Mouse (Mus musculus): ENCODE data around the gene Pigr.

Pigr gene

GRCm38 (mm10) chr1:130829906-130830830 lies 3.7 kb downstream of the Pigr start:
- DNase-seq (ENCODE audit: low spot score), result no peak

GRCm38 (mm10) chr1:130832230-130833149 lies 6.0 kb downstream of the Pigr start:
- no peak for DNase-seq (ENCODE audit: low spot score)

- no peak for DNase-seq (ENCODE audit: low spot score)
These were observed 8.9 kb downstream of the Pigr start for GRCm38 (mm10) chr1:130835161-130835936.

- no peak for DNase-seq (ENCODE audit: low spot score)
These were observed 11.8 kb downstream of the Pigr start for GRCm38 (mm10) chr1:130838288-130838687.

GRCm38 (mm10) chr1:130840599-130841379 lies 14.3 kb downstream of the Pigr start:
- DNase-seq (ENCODE audit: low spot score), result no peak

- no peak for DNase-seq (ENCODE audit: low spot score)
These were observed 15.1 kb downstream of the Pigr start for GRCm38 (mm10) chr1:130841621-130842020.

- no peak for DNase-seq (ENCODE audit: low spot score)
These were observed 18.0 kb downstream of the Pigr start for GRCm38 (mm10) chr1:130844516-130844915.

GRCm38 (mm10) chr1:130849530-130850214 lies 23.2 kb downstream of the Pigr start:
- no peak for DNase-seq (ENCODE audit: low spot score)

GRCm38 (mm10) chr1:130850405-130850804 lies 23.9 kb downstream of the Pigr start:
- no peak for DNase-seq (ENCODE audit: low spot score)

- DNase-seq (ENCODE audit: low spot score), result no peak
These were observed 28.3 kb downstream of the Pigr start for GRCm38 (mm10) chr1:130854819-130855218.

GRCm38 (mm10) chr1:130855723-130856122 lies 29.2 kb downstream of the Pigr start:
- no peak for DNase-seq (ENCODE audit: low spot score)

- DNase-seq (ENCODE audit: low spot score), result no peak
These were observed 31.0 kb downstream of the Pigr start for GRCm38 (mm10) chr1:130857456-130857855.

- no peak for DNase-seq (ENCODE audit: low spot score)
These were observed 37.8 kb downstream of the Pigr start for GRCm38 (mm10) chr1:130864238-130864637.

GRCm38 (mm10) chr1:130864741-130865140 lies 38.3 kb downstream of the Pigr start:
- no peak for DNase-seq (ENCODE audit: low spot score)

GRCm38 (mm10) chr1:130865541-130866221 lies 39.2 kb downstream of the Pigr start, which contains the start of gene Fcmr:
Gene Fcmr, plus strand, starts transcription at chr1:130865669.
- DNase-seq (ENCODE audit: low spot score), result no peak

GRCm38 (mm10) chr1:130872912-130873311 lies 46.4 kb downstream of the Pigr start:
- no peak for DNase-seq (ENCODE audit: low spot score)

- no peak for DNase-seq (ENCODE audit: low spot score)
These were observed 48.7 kb downstream of the Pigr start for GRCm38 (mm10) chr1:130875139-130875538.

- DNase-seq (ENCODE audit: low spot score), result no peak
These were observed 49.4 kb downstream of the Pigr start for GRCm38 (mm10) chr1:130875910-130876309.

- DNase-seq (ENCODE audit: low spot score), result no peak
These were observed 50.5 kb downstream of the Pigr start for GRCm38 (mm10) chr1:130876931-130877509.
